Mouse (Mus musculus) stomach, embryonic 14.5 days (tissue): ENCODE data around the gene Smtnl2. TPM values are rescaled to one million over a fixed set of nuclear protein-coding genes. Genes with fewer than 3 reads are reported as not detected.

Experiments used
- ATAC-seq: fragments of 200-750 bp; cut with Nextera tagmentation; 2 replicates; pipeline ENCODE4 v1.8.0; 2017; ENCODE audit warnings: low read depth, moderate TSS enrichment; ENCODE audit not compliant: insufficient number of reproducible peaks, insufficient read depth, low FRiP score
- H3K27ac ChIP-seq: fragments of 300-500 bp; sonication (generic); 2 replicates; pipeline ENCODE4 v1.5.1; 2014; ENCODE audit warnings: mild to moderate bottlenecking, low read length, moderate library complexity, mixed read lengths
- H3K27me3 ChIP-seq: fragments of 300-500 bp; sonication (generic); 2 replicates; pipeline ENCODE4 v1.6.1; 2014; ENCODE audit warnings: low read length, control low read depth, mixed read lengths; ENCODE audit not compliant: control insufficient read depth, insufficient read depth
- H3K36me3 ChIP-seq: fragments of 300-500 bp; sonication (generic); 2 replicates; pipeline ENCODE4 v1.6.1; 2014; ENCODE audit warnings: mild to moderate bottlenecking, control low read depth, low read length, moderate library complexity, mixed read lengths; ENCODE audit not compliant: control insufficient read depth, insufficient read depth
- H3K4me1 ChIP-seq: fragments of 300-500 bp; sonication (generic); 2 replicates; pipeline ENCODE4 v1.6.1; 2014; ENCODE audit warnings: low read length, control low read depth, mixed read lengths; ENCODE audit not compliant: control insufficient read depth, insufficient read depth
- H3K4me2 ChIP-seq: fragments of 300-500 bp; sonication (generic); replicated peaks from 2 replicates; pipeline ENCODE4 v1.6.1; 2014; ENCODE audit warnings: low read depth, low read length, control low read depth
- H3K4me3 ChIP-seq: fragments of 300-500 bp; sonication (generic); 2 replicates; pipeline ENCODE4 v1.5.1; 2014; ENCODE audit warnings: low read depth, low read length, control low read depth
- H3K9ac ChIP-seq: fragments of 300-500 bp; sonication (generic); replicated peaks from 2 replicates; pipeline ENCODE4 v1.6.1; 2014; ENCODE audit warnings: low read depth, mild to moderate bottlenecking, control low read depth, low read length, moderate library complexity, mixed read lengths
- H3K9me3 ChIP-seq: fragments of 300-500 bp; sonication (generic); 2 replicates; pipeline ENCODE4 v1.6.1; 2016; ENCODE audit warnings: low read depth, low read length, control low read depth; ENCODE audit not compliant: control insufficient read depth
- WGBS: fragments of 180-500 bp; shearing (Covaris S2); extraction: QIAGEN DNeasy Blood & Tissue Kit; methylation state at CpG from one replicate; pipeline ENCODE4 v1.1.7; 2014; 5-methylcytosine and 5-hydroxymethylcytosine counted together
- polyA plus RNA-seq: library from polyadenylated mRNA; unstranded; fragments of >200 nt; fragmentation: Nextera tagmentation; extraction: Ambion mirVana; gene quantifications from 2 replicates; pipeline ENCODE4 v1.2.1, GENCODE M21; 2014

Smtnl2 gene
- polyA plus RNA-seq, 1 experiment from 2014 or later, result 28.8 TPM

- Histone ChIP-seq H3K4me2 (peak overlapping the region; percentile 89), H3K4me1 (peaks cover 30% of the 10 kb centered on the region), H3K9ac (0 out of 2 replicates have a peak overlapping the region, but pooled peaks have one; percentile 2), H3K4me3 (peak overlapping the region; percentile 71), H3K36me3 (no peaks in the 10 kb centered on the region), H3K9me3 (no peaks in the 10 kb centered on the region), H3K27ac (peak overlapping the region; percentile 78; the same call in 1 of the 2 replicates), H3K27me3 (no peaks in the 10 kb centered on the region)
- 3% methylated on average over 25 of the region's 25 CpGs for WGBS
- ATAC-seq, result no peak
Observed at GRCm38 (mm10) chr11:72410521-72411092, 906 bp downstream of the Smtnl2 start.

- Histone ChIP-seq H3K4me3 (peak overlapping the region; percentile 71), H3K4me2 (peak overlapping the region; percentile 89), H3K27me3 (no peaks in the 10 kb centered on the region), H3K27ac (no peak overlapping the region), H3K9ac (0 out of 2 replicates have a peak overlapping the region, but pooled peaks have one; percentile 2), H3K36me3 (no peaks in the 10 kb centered on the region), H3K9me3 (no peaks in the 10 kb centered on the region), H3K4me1 (peaks cover 30% of the 10 kb centered on the region)
- ATAC-seq, result no peak
- WGBS, result 67% methylated on average over 12 of the region's 12 CpGs
Observed at GRCm38 (mm10) chr11:72409649-72410385, 1.7 kb downstream of the Smtnl2 start.

GRCm38 (mm10) chr11:72408451-72409170 is 2.9 kb downstream of the Smtnl2 start:
- no peak for ATAC-seq
- Histone ChIP-seq H3K4me1 (peaks cover 32% of the 10 kb centered on the region), H3K9me3 (no peaks in the 10 kb centered on the region), H3K36me3 (no peaks in the 10 kb centered on the region), H3K4me2 (peak overlapping the region; percentile 89), H3K9ac (no peak overlapping the region), H3K27ac (no peak overlapping the region; the same call in 1 of the 2 replicates), H3K27me3 (no peaks in the 10 kb centered on the region), H3K4me3 (peak overlapping the region; percentile 71)
- 33% methylated on average over 9 of the region's 9 CpGs for whole genome bisulfite sequencing

GRCm38 (mm10) chr11:72407574-72407973 is 3.9 kb downstream of the Smtnl2 start:
- peak overlapping the region; percentile 89 for H3K4me2 ChIP-seq
- H3K4me1 ChIP-seq, result peaks cover 32% of the 10 kb centered on the region
- no peaks in the 10 kb centered on the region for H3K27me3 ChIP-seq
- H3K4me3 ChIP-seq, result no peak overlapping the region
- peak overlapping the region; percentile 71; the same call in 1 of the 2 replicates for H3K27ac ChIP-seq
- H3K36me3 ChIP-seq, result no peaks in the 10 kb centered on the region
- no peak for ATAC-seq
- WGBS, result 13% methylated on average over 7 of the region's 7 CpGs
- H3K9me3 ChIP-seq, result no peaks in the 10 kb centered on the region
- no peak overlapping the region for H3K9ac ChIP-seq

GRCm38 (mm10) chr11:72407081-72407480 is 4.4 kb downstream of the Smtnl2 start:
- Histone ChIP-seq H3K4me1 (peaks cover 34% of the 10 kb centered on the region), H3K27ac (peak overlapping the region; percentile 71; the same call in 1 of the 2 replicates), H3K4me2 (peak overlapping the region; percentile 89), H3K36me3 (no peaks in the 10 kb centered on the region), H3K27me3 (no peaks in the 10 kb centered on the region), H3K4me3 (no peak overlapping the region), H3K9me3 (no peaks in the 10 kb centered on the region), H3K9ac (no peak overlapping the region)
- no peak for ATAC-seq
- WGBS, result 18% methylated on average over 3 of the region's 3 CpGs

GRCm38 (mm10) chr11:72406079-72406675 is 5.3 kb downstream of the Smtnl2 start:
- no peaks in the 10 kb centered on the region for H3K27me3 ChIP-seq
- H3K36me3 ChIP-seq, result no peaks in the 10 kb centered on the region; the same call in 1 of the 2 replicates
- peak overlapping the region; percentile 89; the same call in 1 of the 2 replicates for H3K4me2 ChIP-seq
- no peak overlapping the region for H3K9ac ChIP-seq
- WGBS, result 44% methylated on average over 8 of the region's 8 CpGs
- no peak overlapping the region for H3K4me3 ChIP-seq
- H3K9me3 ChIP-seq, result no peaks in the 10 kb centered on the region
- peak; percentile 68 for ATAC-seq
- H3K27ac ChIP-seq, result peak overlapping the region; percentile 71
- H3K4me1 ChIP-seq, result peaks cover 36% of the 10 kb centered on the region

- no peak overlapping the region for H3K4me2 ChIP-seq
- peak overlapping the region; percentile 71; the same call in 1 of the 2 replicates for H3K27ac ChIP-seq
- H3K36me3 ChIP-seq, result no peaks in the 10 kb centered on the region; the same call in 1 of the 2 replicates
- 60% methylated on average over 4 of the region's 4 CpGs for WGBS
- no peaks in the 10 kb centered on the region for H3K9me3 ChIP-seq
- peaks cover 36% of the 10 kb centered on the region for H3K4me1 ChIP-seq
- ATAC-seq, result no peak
- no peak overlapping the region for H3K4me3 ChIP-seq
- no peak overlapping the region for H3K9ac ChIP-seq
- no peaks in the 10 kb centered on the region for H3K27me3 ChIP-seq
Observed at GRCm38 (mm10) chr11:72405532-72405931, 6.0 kb downstream of the Smtnl2 start.

GRCm38 (mm10) chr11:72402969-72403368 is 8.5 kb downstream of the Smtnl2 start:
- Histone ChIP-seq H3K36me3 (peaks cover 6% of the 10 kb centered on the region), H3K4me1 (peaks cover 17% of the 10 kb centered on the region; the same call in 1 of the 2 replicates)

More at GRCm38 (mm10) chr11:72402969-72403368, 8.5 kb downstream of the Smtnl2 start:
- Histone ChIP-seq H3K9ac (no peak overlapping the region), H3K9me3 (no peaks in the 10 kb centered on the region), H3K27me3 (no peaks in the 10 kb centered on the region), H3K4me3 (no peak overlapping the region), H3K4me2 (no peak overlapping the region), H3K27ac (no peak overlapping the region)
- ATAC-seq, result no peak
- WGBS, result 83% methylated on average over 12 of the region's 12 CpGs
